17 mouse cellular contexts compared by ENCODE assay signal in genomic region chr4:42980467-42980866, GRCm38 (mm10). TPM values are rescaled to one million over a fixed set of nuclear protein-coding genes. Genes with fewer than 3 reads are reported as not detected.
"Had no signal": no experiment of that assay in that cellular context is flagged by ENCODE, and none has a peak within 500 bp of the region (broad histone marks: within the 10 kb centered on the region; RNA-seq: fewer than 3 reads in every experiment).

No protein-coding gene starts in this region.

RNA-seq across cellular contexts. Expression of gene 1700022I11Rik, which starts 11.1 kb away (rescaled TPM):
- total RNA-seq: gastrocnemius, adult 2 months; gastrocnemius, postnatal 10 days; gastrocnemius, postnatal 25 days; gastrocnemius, postnatal 4 days; heart, adult 18-20 months; heart, adult 8-10 months; heart, postnatal 14 days; heart, postnatal 36 days; hematopoietic stem cell, adult 5-6 weeks; hindbrain, postnatal 0 days; layer of hippocampus, adult 2 months; layer of hippocampus, postnatal 10 days; layer of hippocampus, postnatal 25 days; left cerebral cortex, adult 2 months; left cerebral cortex, postnatal 14 days; left cerebral cortex, postnatal 36 days had no signal
- polyA plus RNA-seq: kidney, adult 2 months had no signal
